Mouse (Mus musculus) midbrain, embryonic 15.5 days (tissue): ENCODE measurements at regions not wholly inside any gene's neighbourhood (a gene's known extent, or its start where the extent isn't known, plus 50 kb on each side); places are given as distances from the start of the nearest gene placed in this dataset.

Experiments used
- ATAC-seq: fragments of 200-750 bp; cut with Nextera tagmentation; replicated peaks from 2 replicates; pipeline ENCODE4 v1.8.0; 2017; ENCODE audit warnings: moderate TSS enrichment
- H3K27ac ChIP-seq: fragments of 300-500 bp; sonication (generic); 2 replicates; pipeline ENCODE4 v1.5.1; 2015; ENCODE audit warnings: mild to moderate bottlenecking, inconsistent platforms
- H3K27me3 ChIP-seq: fragments of 300-500 bp; sonication (generic); replicated peaks from 2 replicates; pipeline ENCODE4 v1.6.1; 2015; ENCODE audit warnings: inconsistent platforms
- H3K36me3 ChIP-seq: fragments of 300-500 bp; sonication (generic); replicated peaks from 2 replicates; pipeline ENCODE4 v1.6.1; 2015; ENCODE audit warnings: inconsistent platforms
- H3K4me1 ChIP-seq: fragments of 300-500 bp; sonication (generic); 2 replicates; pipeline ENCODE4 v1.6.1; 2015; ENCODE audit warnings: inconsistent platforms
- H3K4me2 ChIP-seq: fragments of 300-500 bp; sonication (generic); 2 replicates; pipeline ENCODE4 v1.6.1; 2015; ENCODE audit warnings: inconsistent platforms, mild to moderate bottlenecking, moderate library complexity
- H3K4me3 ChIP-seq: fragments of 300-500 bp; sonication (generic); 2 replicates; pipeline ENCODE4 v1.5.1; 2015; ENCODE audit warnings: mild to moderate bottlenecking, inconsistent platforms
- H3K9ac ChIP-seq: fragments of 300-500 bp; sonication (generic); 2 replicates; pipeline ENCODE4 v1.6.1; 2015; ENCODE audit warnings: mild to moderate bottlenecking, inconsistent platforms
- H3K9me3 ChIP-seq: fragments of 300-500 bp; sonication (generic); 2 replicates; pipeline ENCODE4 v1.6.1; 2016; ENCODE audit warnings: inconsistent platforms
- WGBS: fragments of 180-500 bp; shearing (Covaris S2); methylation state at CpG from one replicate; pipeline ENCODE4 v1.1.7; 2015; ENCODE audit warnings: mixed read lengths; 5-methylcytosine and 5-hydroxymethylcytosine counted together

DNA sequence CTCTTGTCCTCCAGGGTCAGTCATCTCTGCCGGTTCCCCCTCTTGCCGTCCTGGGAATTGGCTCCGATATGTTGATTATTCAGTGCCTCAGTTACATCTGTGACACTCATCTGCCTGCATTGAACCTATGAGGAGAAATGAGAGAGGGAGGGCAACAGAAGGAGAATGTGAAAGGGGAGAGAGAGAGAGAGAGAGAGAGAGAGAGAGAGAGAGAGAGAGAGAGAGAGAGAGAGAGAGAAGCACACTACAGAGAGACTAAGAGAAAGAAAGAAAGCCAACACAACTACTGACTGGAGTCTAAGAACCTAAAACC lies 557.6 kb downstream of the Nedd1 start:
- Histone ChIP-seq H3K36me3 (no peaks in the 10 kb centered on the region), H3K27ac (peak overlapping the region; percentile 95), H3K4me1 (peaks cover 17% of the 10 kb centered on the region), H3K4me3 (peak overlapping the region; percentile 69), H3K27me3 (no peaks in the 10 kb centered on the region), H3K9me3 (no peaks in the 10 kb centered on the region), H3K9ac (peak overlapping the region; percentile 76), H3K4me2 (peak overlapping the region; percentile 60)
- WGBS: 13% methylated on average over 3 of the region's 3 CpGs
- peak; percentile 46 for ATAC-seq

- Histone ChIP-seq H3K4me2 (peak overlapping the region; percentile 60), H3K4me1 (peaks cover 19% of the 10 kb centered on the region), H3K27ac (peak overlapping the region; percentile 95), H3K4me3 (peak overlapping the region; percentile 69), H3K9me3 (no peaks in the 10 kb centered on the region), H3K27me3 (no peaks in the 10 kb centered on the region), H3K36me3 (no peaks in the 10 kb centered on the region), H3K9ac (peak overlapping the region; percentile 76)
- 10% methylated on average over 12 of the region's 12 CpGs for WGBS
- peak; percentile 63 for ATAC-seq
These were observed 558.2 kb downstream of the Nedd1 start for GRCm38 (mm10) chr10:92163851-92164647.

GRCm38 (mm10) chr10:92163071-92163504 lies 559.1 kb downstream of the Nedd1 start:
- H3K9ac ChIP-seq: peak overlapping the region; percentile 76
- 1% methylated on average over 7 of the region's 7 CpGs for WGBS
- no peak for ATAC-seq

DNA sequence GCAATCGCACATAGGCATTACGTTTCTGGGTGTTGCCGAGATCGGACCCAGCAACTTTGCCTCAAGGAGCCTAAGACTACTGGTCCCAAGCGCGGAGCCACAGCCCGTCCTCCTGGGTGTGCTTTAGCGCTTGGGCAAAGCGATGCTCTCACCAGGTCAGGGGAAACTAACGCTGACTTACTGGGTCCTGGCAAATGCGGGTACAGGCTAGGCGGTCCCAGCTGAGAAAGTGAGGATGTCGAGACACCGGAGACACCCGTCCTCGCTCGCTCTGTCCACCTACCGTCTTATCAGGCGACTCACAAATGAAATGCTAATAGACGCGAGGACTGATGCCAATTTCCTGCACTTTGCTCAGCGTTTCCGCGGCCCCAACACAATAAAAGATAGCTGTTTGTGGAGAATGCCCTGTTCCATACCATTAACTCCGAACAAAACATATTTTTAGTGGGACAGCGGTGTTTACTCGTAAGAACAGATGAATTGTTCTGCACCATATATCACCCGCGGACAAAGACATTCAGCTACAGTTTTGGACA lies 559.7 kb downstream of the Nedd1 start:
- peak; percentile 22; the same call in 1 of the 2 replicates for ATAC-seq
- H3K9me3 ChIP-seq: no peaks in the 10 kb centered on the region
- peaks cover 29% of the 10 kb centered on the region for H3K4me1 ChIP-seq
- H3K9ac ChIP-seq: peak overlapping the region; percentile 76
- no peaks in the 10 kb centered on the region; the same call in 1 of the 2 replicates for H3K36me3 ChIP-seq
- under 1% methylated on average over 29 of the region's 29 CpGs for WGBS
- peak overlapping the region; percentile 95 for H3K27ac ChIP-seq
- H3K27me3 ChIP-seq: no peaks in the 10 kb centered on the region
- peak overlapping the region; percentile 69 for H3K4me3 ChIP-seq
- peak overlapping the region; percentile 60 for H3K4me2 ChIP-seq

More at GRCm38 (mm10) chr10:92163071-92163504, 559.1 kb downstream of the Nedd1 start:
- Histone ChIP-seq H3K4me1 (peaks cover 23% of the 10 kb centered on the region), H3K4me2 (peak overlapping the region; percentile 60), H3K9me3 (no peaks in the 10 kb centered on the region), H3K27ac (peak overlapping the region; percentile 95), H3K27me3 (no peaks in the 10 kb centered on the region), H3K36me3 (no peaks in the 10 kb centered on the region), H3K4me3 (peak overlapping the region; percentile 69)

DNA sequence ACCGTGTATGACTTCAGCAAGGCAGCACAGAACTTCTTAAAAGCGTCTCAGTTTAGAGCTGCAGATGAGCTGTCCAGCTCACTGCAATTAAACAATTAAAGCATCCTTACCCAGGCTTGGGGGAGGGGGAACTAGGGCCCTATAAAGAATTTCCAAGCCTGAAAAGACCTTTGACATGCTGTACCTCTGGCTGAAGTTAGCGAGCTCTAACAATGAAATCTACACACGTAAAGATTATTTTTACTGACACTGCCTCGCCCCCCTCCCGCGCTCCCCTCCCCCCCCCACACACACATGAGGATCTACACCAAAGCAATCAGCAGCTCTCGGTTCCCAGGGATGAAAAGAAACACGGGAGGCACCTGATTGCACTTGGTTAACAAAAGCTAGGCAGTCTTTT lies 560.7 kb downstream of the Nedd1 start:
- no peak for ATAC-seq
- Histone ChIP-seq H3K36me3 (no peaks in the 10 kb centered on the region; the same call in 1 of the 2 replicates), H3K9me3 (no peaks in the 10 kb centered on the region), H3K4me1 (peaks cover 31% of the 10 kb centered on the region), H3K4me3 (peak overlapping the region; percentile 69), H3K27ac (peak overlapping the region; percentile 82), H3K27me3 (no peaks in the 10 kb centered on the region), H3K9ac (peak overlapping the region; percentile 58), H3K4me2 (peak overlapping the region; percentile 51)
- WGBS: 4% methylated on average over 9 of the region's 9 CpGs

DNA sequence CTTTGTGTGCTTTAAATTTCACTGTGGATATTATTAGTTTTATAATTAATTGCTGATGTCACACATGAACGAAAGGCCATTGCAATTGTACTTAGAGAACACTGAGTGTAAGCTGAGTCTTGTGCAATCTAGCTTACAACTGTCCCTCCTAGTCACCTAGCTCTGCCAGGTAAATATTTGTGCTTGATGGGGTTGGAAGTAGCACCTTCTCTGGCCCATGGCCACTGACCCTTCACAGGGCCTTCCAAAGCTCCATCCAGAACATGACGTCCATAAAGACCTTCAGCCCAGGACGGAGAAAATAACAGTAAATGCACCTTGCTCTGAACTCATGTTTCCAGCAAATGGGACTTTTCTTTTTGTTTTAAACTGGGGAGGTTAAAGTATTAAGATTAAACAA lies 576.0 kb downstream of the Nedd1 start:
- H3K4me1 ChIP-seq: peaks cover 19% of the 10 kb centered on the region
- H3K9ac ChIP-seq: no peak overlapping the region
- no peaks in the 10 kb centered on the region for H3K27me3 ChIP-seq
- 83% methylated on average over 3 of the region's 3 CpGs for WGBS
- H3K4me3 ChIP-seq: no peak overlapping the region
- no peak overlapping the region for H3K4me2 ChIP-seq
- ATAC-seq: no peak
- H3K9me3 ChIP-seq: no peaks in the 10 kb centered on the region
- peaks cover 3% of the 10 kb centered on the region; the same call in 1 of the 2 replicates for H3K36me3 ChIP-seq
- H3K27ac ChIP-seq: peak overlapping the region; percentile 26; the same call in 1 of the 2 replicates

GRCm38 (mm10) chr10:92135521-92135920 lies 586.7 kb downstream of the Nedd1 start:
- WGBS: 79% methylated on average over 5 of the region's 5 CpGs
- Histone ChIP-seq H3K27ac (no peak overlapping the region), H3K9me3 (no peaks in the 10 kb centered on the region), H3K4me3 (no peak overlapping the region), H3K9ac (no peak overlapping the region), H3K36me3 (peaks cover 24% of the 10 kb centered on the region), H3K27me3 (no peaks in the 10 kb centered on the region), H3K4me2 (no peak overlapping the region), H3K4me1 (0 out of 2 replicates have a peak, but pooled peaks cover 7% of the 10 kb centered on the region)
- ATAC-seq: no peak

DNA sequence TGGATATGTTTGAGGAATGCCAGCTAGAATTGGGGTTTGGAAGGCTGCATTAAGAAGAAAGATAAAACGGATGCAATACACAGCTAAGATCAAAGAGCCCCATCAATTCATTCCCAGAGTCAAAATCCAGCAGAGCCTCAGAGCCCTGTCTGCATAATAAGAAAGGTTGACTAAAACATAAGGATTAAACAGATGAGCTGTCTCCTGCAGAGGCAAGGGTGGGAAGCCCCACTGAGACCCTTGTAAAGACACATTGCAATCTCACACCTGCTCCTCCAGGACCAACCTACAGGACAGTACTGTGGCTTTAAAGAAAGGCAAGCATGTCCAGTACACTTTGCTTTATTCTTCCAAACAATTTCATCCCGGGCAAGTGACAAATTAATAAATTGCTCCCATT lies 609.4 kb downstream of the Nedd1 start:
- no peaks in the 10 kb centered on the region for H3K9me3 ChIP-seq
- no peaks in the 10 kb centered on the region; the same call in 1 of the 2 replicates for H3K36me3 ChIP-seq
- 8% methylated on average over 2 of the region's 2 CpGs for WGBS
- ATAC-seq: no peak
- peak overlapping the region; percentile 27; the same call in 1 of the 2 replicates for H3K27ac ChIP-seq
- no peak overlapping the region for H3K9ac ChIP-seq
- peaks cover 14% of the 10 kb centered on the region for H3K4me1 ChIP-seq
- H3K4me3 ChIP-seq: no peak overlapping the region
- H3K4me2 ChIP-seq: no peak overlapping the region
- no peaks in the 10 kb centered on the region for H3K27me3 ChIP-seq

DNA sequence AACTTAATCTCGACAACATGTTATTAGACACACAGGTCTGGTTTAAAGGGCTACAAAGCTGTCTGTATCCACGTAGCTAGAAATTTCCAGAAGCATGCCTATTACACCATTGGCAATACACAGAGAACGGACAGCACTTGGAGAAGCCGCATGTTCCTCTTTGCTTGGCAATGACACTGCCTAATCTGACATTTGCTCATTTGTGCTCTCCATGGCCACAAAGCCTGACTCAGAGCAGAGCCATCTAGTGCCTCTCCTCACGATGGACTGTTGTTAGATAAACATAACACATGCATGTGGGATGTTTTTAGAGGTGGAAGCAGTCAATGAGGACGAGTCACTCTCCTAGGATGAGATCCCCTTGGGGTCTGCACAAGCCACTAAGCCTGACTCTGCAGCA lies 615.9 kb downstream of the Nedd1 start:
- Histone ChIP-seq H3K27me3 (no peaks in the 10 kb centered on the region), H3K9me3 (no peaks in the 10 kb centered on the region), H3K36me3 (peaks cover 3% of the 10 kb centered on the region; the same call in 1 of the 2 replicates), H3K4me1 (peaks cover 25% of the 10 kb centered on the region), H3K27ac (no peak overlapping the region), H3K4me2 (no peak overlapping the region), H3K4me3 (no peak overlapping the region), H3K9ac (no peak overlapping the region)
- ATAC-seq: no peak
- WGBS: 75% methylated on average over 6 of the region's 6 CpGs

DNA sequence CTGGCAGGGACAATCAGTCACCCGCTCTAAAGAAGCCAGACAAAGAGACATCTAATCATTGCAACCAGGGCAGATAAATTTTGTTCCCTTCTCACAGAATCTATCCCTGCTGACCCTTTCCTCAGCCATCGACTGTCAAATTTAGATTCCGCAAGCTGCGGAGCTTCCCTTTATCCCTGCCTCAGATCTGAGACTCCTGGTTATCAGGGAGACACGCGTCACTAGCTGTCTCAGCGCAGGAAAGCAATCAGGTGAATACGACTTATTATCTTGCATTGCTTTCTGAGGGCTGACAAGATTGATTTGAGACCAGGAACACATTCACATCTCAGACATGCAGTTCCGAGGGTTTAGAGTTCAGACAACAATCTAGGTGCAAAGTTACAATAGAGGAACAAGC lies 618.3 kb downstream of the Nedd1 start:
- Histone ChIP-seq H3K9ac (no peak overlapping the region), H3K4me1 (peaks cover 31% of the 10 kb centered on the region), H3K9me3 (no peaks in the 10 kb centered on the region), H3K4me2 (no peak overlapping the region), H3K27ac (peak overlapping the region; percentile 65), H3K4me3 (no peak overlapping the region), H3K36me3 (peaks cover 5% of the 10 kb centered on the region; the same call in 1 of the 2 replicates), H3K27me3 (no peaks in the 10 kb centered on the region)
- no peak for ATAC-seq
- 40% methylated on average over 9 of the region's 9 CpGs for WGBS

DNA sequence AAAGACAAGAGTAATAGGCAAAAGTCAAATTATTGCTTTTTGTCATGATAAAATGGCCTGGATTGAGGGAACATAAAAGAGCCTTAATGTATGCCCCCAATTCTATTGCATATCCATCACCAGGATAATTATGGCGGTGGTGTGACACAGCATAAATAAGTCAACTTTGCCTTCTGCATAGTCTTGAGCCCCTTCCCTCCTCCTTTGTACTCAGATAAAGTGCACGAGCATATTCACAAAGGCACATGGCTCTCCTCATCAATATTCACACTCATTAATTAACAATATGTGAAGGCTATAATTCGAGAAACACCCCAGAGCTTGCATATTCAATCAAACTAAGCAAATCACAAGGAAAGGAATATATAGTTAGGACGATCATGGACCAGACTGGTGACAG lies 619.5 kb downstream of the Nedd1 start:
- H3K27ac ChIP-seq: 0 out of 2 replicates have a peak overlapping the region, but pooled peaks have one; percentile 50
- no peak overlapping the region for H3K4me2 ChIP-seq
- H3K27me3 ChIP-seq: no peaks in the 10 kb centered on the region
- no peak overlapping the region for H3K4me3 ChIP-seq
- 41% methylated on average over 4 of the region's 4 CpGs for WGBS
- H3K9me3 ChIP-seq: no peaks in the 10 kb centered on the region
- H3K9ac ChIP-seq: no peak overlapping the region
- H3K36me3 ChIP-seq: 0 out of 2 replicates have a peak, but pooled peaks cover 6% of the 10 kb centered on the region
- ATAC-seq: 0 out of 2 replicates have a peak, but pooled peaks have one; percentile 46
- peaks cover 32% of the 10 kb centered on the region for H3K4me1 ChIP-seq

DNA sequence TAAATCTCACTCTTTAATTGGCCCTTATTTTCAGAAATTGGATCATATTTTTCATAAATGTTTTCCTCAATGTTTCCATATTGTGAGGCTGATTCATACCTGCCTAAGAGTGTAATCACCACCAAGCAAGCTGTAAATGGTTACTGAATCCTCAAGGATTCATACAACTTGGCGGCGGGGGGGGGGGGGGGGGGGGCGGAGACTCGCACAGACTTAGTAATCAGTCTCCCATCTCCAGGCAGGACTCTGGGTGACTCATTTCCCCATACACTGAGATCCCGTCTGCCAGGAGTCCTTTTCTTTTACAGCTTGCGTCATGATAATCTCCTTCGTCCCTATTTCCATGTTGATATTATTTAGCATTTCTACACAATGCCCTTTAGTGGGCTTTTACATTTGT lies 624.7 kb downstream of the Nedd1 start:
- Histone ChIP-seq H3K9me3 (no peaks in the 10 kb centered on the region), H3K27ac (peak overlapping the region; percentile 11; the same call in 1 of the 2 replicates), H3K9ac (no peak overlapping the region), H3K4me1 (peaks cover 33% of the 10 kb centered on the region), H3K4me3 (no peak overlapping the region), H3K4me2 (no peak overlapping the region), H3K27me3 (no peaks in the 10 kb centered on the region), H3K36me3 (0 out of 2 replicates have a peak, but pooled peaks cover 7% of the 10 kb centered on the region)
- ATAC-seq: no peak; the same call in 1 of the 2 replicates
- WGBS: 14% methylated on average over 7 of the region's 7 CpGs
